Mouse (Mus musculus) heart, postnatal 14 days (tissue): ENCODE measurements around the gene Abhd14b. TPM values are rescaled to one million over a fixed set of nuclear protein-coding genes. Genes with fewer than 3 reads are reported as not detected.

Source experiments
- DNase-seq, 2 experiments: peaks; one replicate each; pipeline ENCODE4 v3.0.0; 2021 to 2022
- intact Hi-C: fragments of 180-260 bp; cut with DNase I; formaldehyde crosslinking; loops from one replicate; pipeline ENCODE4 v1.15.1; 2025
- total RNA-seq, 2 experiments: library from RNA; stranded (reverse); gene quantifications; 2 replicates each; pipeline ENCODE4 v1.2.3; 2021

Gene Abhd14b
- total RNA-seq, 2 experiments from 2014 or later: 6.8 to 8.9 TPM

DNA sequence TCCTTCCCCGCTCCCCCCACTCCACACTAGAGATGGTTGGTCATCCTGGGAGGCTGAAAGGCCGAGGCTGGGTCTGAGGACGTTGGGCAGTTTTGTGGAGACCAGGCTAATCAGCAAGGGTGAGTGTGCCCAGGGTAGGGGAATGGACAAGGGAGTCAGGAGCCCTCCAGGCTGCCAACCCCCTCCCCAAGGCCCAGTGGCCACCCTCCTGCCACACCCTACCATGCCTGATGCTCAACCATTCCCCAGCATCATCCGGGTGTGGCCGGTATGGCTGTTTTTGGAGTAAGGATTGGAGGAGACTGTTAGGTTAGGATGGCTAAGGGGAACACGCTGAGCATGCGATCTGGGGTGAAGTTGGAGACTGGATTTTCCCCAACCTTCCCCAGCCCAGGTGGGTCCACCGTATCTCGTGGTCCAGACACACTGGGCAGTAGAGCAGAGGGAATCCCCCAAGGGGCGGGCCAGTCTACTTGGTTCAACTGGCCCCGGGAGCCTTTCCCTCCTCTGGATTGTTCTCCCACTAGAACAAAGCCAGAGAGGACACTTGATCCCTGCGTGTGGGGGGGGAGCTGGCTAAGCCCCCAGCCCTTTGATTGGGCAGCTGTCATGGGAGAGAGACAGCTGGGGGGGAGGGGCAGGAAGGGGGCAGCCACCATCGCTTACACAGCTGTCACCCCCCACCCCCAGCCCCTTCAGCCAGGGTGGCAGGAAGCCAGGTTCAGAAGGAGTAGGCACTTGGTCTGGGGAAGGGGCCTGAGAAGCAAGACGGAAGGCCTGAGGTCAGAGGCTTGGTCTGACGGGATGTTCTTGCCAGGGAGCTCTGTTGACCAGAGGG lies 9.3 kb downstream of the Abhd14b start:
- no peak for DNase-seq
- intact Hi-C loops: no loop called here

DNA sequence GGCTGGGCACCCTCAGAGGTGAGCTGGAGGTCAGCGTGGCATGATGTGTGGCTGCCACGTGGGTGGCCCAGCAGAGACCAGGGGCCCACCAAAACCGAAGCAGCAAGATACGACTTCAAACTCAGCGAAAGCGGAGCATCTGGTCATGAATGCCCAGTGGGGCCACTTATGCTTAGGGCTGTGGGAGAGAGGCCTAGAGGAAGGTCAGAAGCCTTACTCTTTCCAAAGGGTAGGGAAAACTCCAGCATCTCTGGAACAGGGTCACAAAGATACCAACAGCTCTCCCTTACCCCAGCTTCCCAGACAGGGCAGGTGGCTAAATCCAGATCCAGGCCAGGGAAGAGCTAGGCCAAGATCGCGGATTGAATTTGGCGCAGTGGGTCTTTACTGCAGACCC lies 9.9 kb downstream of the Abhd14b start:
- intact Hi-C loops: no loop called here
- DNase-seq: no peak

DNA sequence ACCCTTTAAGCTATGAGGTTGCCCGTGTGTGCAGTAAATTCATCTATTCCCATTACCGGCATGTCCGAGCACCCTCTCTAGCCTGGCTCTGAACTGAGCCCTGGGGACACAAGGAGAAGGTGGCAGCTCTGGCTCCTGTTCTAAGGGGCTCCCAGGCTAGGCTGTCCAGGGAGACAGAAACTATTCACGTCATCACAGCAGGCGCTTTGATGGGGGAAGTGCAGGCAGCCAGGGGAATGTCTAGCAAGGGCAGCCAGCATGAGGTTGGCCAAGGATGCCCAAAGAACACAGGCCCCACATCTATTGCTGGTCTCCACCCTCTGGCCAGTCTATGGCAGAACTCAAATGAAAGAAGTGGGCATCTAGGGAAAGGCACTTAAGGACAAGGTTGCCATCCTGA lies 10.7 kb downstream of the Abhd14b start:
- peak in 1 of 2 experiments; percentile 45 for DNase-seq
- intact Hi-C loops: no loop called here

DNA sequence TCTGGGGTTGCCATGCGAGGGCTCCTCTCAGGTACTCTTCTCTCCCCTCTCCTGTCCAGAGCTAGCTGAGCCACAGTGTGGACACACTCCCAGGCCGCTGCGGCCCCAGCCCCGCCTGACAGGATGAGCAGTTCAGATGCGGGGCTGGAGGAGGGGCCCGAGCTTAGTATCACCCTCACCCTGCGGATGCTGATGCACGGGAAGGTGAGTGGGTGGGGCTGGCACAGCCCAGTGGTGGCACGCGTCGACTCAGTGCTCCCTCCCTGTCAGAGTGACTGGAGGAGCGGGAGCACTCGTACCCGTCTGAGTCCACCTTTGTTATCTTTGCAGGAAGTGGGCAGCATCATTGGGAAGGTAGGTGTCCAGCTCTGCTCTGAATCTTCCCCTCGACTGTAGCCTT lies 12.7 kb downstream of the Abhd14b start:
- DNase-seq: no peak
- intact Hi-C loops: no loop called here

DNA sequence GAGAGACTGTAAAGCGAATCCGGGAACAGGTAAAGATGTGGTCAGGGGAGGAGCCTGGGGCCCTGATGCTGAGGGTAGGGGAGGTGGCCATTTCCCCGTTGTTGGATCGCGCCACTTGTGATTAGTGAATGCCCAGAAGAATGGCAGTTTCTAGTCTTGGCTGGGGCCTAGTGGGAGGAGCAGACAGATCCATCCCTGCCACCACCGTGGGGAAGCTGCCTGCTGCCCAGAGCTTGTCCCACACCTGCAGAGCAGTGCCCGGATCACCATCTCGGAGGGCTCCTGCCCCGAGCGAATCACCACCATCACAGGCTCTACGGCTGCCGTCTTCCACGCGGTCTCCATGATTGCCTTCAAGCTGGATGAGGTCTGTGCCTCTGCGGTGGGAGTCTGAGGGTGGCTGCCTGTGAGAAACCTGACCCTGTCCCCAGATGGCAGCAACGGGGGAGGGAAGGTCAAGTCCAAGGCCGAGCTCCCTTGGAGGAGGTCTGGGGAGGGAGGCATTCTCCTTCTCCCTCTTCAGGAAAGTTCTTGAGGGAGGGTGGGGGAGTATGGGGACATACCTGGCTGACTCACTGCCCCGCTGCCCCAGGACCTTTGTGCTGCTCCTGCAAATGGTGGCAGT lies 13.3 kb downstream of the Abhd14b start:
- DNase-seq: no peak
- intact Hi-C loops: no loop called here

DNA sequence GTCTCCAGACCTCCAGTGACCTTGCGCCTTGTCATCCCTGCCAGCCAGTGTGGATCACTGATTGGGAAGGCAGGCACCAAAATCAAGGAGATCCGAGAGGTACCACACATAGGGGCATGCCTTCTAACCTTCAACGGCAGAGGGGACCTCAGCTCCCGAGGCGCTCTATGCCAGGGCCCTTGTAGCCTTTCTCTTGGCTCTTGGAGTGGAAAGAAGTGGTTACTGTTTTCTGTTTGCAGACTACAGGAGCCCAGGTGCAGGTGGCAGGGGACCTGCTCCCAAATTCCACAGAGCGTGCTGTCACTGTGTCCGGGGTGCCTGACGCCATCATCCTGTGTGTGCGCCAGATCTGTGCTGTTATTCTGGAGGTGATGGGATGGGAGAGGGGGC lies 13.8 kb downstream of the Abhd14b start:
- DNase-seq: no peak
- intact Hi-C loops: no loop called here

DNA sequence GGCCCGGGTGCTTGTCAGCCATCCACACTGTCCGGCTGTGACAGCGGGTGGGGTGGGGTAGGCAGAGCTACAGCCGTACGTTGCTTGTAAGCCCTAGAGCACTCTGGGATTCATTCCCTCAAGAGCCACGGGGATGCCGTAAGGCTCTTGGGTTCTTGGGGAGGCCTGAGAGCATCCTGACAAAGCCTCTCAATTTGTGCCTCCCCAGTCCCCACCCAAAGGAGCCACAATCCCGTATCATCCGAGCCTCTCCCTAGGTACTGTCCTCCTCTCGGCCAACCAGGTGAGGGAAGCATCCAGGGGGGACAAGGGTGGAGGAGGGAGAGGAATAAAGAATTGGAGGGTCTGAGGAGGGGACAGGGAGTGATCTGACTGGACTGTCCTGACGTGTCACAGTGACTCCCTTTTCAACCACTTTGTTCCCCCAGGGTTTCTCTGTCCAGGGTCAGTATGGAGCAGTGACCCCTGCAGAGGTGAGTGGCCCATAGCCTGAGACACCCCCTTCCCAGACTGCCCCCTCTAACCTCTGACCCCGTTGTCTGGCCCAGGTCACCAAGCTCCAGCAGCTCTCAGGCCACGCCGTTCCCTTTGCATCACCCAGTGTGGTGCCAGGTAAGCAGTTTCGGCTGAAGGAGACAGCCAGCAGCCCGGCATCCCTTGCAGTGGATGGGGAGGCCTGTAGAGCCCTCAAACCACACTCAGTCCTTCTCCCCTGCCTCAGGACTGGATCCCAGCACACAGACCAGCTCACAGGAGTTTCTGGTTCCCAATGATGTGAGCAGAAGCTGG lies 14.6 kb downstream of the Abhd14b start:
- intact Hi-C loops: no loop called here
- DNase-seq: no peak

DNA sequence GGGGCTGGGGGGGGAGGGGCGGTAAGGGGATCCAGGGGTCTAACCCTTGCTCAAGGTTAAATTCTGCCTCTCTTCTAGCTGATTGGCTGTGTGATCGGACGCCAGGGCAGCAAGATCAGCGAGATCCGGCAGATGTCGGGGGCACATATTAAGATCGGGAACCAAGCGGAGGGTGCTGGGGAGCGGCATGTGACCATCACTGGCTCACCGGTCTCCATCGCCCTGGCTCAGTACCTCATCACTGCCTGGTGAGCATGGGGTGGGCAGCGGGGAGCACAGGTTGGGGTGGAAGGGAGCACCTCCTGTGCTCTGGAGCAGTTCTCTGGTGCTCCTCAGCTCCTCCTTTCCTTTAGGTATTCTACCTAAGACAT lies 15.2 kb downstream of the Abhd14b start:
- no peak for DNase-seq
- intact Hi-C loops: no loop called here

DNA sequence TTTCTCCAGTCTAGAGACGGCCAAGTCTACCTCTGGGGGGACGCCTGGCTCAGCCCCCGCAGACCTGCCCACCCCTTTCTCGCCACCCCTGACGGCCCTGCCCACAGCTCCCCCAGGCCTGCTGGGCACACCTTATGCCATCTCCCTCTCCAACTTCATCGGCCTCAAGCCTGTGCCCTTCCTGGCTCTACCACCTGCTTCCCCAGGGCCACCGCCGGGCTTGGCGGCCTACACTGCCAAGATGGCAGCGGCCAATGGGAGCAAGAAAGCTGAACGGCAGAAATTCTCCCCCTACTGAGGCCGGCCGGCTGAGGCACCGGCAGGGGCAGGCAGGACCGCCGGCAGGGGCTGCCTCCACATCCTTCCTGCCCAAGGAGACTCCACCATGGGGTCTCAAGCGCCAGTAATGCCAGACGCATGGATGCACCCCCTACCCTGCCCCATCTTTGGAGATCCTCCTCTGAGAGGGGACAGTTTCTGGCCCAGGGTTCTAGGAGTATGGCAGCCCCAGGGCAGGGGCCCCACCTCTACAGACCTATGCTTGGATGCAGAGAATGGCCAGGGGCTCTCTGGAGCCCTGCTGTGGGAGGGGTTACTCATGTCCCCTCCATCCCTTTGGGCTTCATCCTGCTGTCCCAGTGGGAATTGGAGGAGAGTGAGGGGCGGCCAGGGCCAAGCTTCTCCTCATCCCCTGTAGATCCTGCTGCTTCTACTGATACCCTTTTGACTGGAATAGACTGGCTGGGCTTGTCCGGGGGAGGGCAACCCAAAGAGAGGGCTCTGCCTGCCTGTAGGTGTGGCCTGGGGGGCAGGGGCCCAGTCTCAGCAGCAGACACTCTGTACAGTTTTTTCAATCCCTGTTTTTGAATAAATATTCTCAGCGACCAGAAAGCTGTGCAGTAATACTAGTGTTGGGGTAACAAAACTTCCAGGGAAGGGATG lies 16.1 kb downstream of the Abhd14b start:
- no peak for DNase-seq
- intact Hi-C loops: no loop called here

DNA sequence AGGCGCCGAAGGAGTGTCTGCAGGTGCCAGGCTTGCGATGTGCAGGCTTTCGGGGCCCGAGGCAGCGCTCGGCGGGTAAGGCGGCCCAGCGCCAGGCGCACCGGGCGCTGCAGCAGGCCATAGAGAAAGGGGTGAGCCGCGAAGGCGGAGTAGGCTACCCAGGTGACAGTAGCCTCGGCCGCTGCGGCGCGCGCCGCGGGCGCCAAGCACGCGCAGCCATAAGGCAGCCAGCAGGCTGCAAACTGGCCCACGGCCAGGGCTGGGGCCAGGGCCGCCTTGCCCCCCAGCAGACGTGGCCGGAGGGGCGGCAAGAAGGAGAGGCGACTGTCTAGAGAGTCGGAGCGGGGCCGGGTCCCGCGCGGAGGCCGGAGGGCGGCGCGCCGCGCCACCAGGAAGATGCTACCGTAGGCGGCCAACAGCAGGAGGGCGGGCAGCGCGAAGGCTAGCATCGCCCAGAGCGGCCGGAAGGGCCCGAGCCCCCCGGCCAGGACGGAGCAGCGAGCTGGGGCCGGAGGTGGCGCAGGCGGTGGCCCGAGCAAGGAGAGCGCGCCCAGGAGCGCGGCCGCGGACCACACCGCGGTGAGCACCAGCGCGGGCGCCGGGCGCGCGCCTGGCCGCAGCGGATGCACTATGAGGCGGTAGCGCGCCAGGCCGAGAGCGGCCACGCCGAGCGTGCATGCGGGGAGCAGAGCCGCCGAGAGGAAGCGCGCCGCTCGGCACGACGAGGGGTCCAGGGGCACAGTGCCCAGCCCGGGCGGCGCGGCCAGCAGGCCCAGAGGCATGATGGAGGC lies 17.7 kb downstream of the Abhd14b start:
- DNase-seq: peak; percentile 71 to 73
- intact Hi-C loops: no loop called here

DNA sequence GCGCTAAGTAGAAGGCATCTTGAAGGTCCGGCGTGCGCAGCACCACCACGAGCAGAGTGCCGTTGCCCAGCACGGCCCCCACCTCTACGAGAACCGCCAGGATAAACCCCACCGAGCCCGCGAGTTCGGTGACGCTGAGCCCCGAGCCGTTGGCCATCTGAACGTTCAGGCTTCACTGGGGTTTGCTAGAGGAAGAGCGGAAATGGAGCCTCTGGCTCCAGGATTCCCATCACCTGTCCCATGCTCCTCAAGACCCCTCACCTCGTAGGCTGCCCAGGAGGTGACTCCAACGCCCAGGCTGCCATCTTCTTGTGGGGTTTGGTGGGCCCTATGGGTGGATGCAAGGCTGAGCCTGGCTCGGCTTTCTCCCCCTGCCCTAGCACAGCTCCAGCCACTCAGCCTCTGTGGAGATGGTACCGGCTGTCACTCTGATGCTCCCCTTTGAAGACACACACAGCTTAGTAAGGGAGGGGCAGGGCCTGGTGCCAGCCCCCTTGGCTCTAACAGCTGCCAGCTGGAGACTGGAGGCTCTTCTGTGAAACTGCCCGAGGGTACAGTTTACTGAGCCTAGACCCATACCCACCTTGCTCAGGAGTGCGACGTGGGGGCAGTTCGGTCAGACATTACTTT lies 18.4 kb downstream of the Abhd14b start, which contains the start of gene Gpr62:
Gene Gpr62 (minus strand): TSS at position 368 of the 630 bp plus-strand sequence.
- no peak for DNase-seq
- intact Hi-C loops: no loop called here

DNA sequence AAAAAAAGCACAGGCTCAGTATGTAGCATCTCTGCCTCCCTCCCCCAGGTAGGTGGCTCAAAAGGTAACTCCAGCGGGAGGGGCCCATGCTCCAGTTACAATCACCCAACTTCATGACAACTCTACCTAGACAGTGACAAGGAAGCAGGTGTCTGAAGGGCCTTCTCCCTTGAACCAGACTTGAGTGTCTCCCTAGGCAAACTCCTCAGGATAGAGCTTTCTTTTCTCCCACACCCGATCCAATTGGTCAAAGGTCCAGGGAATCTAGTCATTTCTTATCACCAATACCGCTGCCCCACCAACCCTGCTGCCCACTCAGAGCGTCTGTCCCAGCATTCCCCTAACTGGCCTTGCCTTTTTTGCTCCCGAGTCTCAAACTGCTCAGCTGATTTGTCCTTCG lies 19.5 kb downstream of the Abhd14b start:
- intact Hi-C loops: no loop called here

DNA sequence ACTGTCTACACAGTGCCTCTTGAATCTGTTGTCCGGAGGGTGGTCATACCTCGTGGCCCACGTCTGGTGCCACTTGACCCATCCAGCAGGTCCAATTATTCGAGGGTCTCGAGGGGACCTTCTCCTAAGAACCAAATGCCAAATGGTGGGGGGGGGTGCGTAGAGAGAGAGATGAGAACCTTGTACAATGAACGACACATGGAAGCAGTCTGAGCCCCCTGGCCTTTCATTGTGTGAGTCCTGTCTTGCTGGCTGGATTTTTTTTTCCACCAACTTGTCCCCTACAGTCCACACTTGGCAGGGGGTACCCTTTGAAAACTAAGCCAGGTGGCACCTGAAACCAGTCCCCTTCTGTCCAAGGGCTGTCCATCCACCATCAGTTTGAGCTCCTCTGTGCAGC lies 20.5 kb downstream of the Abhd14b start:
- DNase-seq: no peak
- intact Hi-C loops: no loop called here

More for the DNA sequence above, 19.5 kb downstream of the Abhd14b start:
- no peak for DNase-seq

DNA sequence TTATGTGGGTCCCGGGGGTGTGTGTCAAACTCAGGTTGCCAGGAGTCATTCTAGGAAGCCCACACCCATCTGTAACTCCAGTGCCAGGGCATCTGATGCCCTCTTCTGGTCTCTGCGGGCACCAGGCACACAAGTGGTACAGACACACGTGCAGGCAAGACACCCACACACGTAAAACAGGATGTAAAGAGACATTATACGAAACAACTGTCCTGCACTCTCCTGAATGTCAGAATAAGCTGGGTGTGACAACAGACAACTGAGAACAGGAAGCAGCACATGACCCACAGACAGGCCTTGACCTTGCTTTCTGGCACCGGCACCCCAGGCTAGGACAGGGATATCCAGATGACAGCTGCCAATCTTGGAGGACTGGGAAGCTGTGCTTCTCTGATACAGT lies 22.1 kb downstream of the Abhd14b start:
- intact Hi-C loops: no loop called here
- DNase-seq: no peak

DNA sequence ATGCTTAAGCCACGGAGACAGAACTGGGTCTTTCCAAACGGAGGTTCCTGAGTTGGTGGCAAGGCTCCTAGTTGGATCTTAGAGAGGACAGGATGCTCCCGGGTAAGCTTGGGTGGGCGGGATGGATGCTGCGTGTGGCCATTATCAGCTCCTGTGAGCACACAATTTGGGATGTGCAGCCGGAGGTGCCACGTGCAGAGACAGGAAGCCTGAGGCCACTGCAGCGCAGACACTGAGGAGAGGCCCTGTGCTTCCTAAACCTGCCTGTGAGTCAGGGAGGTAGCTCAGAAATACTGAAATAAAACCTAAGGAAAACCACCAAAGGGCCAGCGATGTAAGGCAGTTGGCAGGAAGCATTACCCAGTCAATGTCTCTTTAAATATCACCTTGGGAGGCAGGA lies 22.5 kb downstream of the Abhd14b start:
- intact Hi-C loops: no loop called here
- no peak for DNase-seq

DNA sequence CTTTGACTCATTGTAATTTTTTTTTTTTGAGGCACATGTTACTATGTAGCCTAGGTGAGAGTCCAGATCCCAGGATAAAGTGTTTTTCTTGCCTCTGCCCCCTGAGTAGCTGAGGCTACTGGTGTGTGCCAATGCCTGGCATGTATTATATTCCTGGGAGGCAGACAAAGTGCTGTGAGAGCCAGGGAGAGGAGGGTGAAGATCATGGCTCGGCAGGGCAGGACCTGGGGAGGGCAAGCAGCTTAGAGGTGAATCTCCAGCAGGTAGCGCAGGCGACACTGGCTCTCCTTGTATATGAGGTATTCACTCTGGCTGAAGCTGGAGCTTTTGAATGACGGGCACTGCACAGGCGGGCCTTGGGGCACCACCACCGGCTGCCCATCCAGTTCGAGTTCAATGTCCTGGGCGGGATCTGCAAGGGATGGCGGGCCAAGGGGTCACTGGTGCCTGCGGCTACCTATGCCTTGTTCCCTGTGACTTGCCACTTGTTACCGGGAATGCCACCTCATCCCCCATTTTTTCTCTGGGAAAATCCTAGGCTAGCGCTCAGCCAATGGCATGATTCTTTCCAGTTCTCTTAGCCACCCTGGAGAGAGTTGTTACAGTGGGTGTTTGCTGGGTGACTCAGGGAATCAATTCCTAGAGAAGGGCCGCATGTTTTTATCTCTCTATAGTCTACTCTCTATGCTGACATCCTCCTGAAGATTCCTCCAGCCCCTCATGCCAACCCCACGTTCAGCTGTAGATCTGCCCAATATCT lies 23.9 kb downstream of the Abhd14b start:
- peak; percentile 1 to 2 for DNase-seq
- intact Hi-C loops: no loop called here

DNA sequence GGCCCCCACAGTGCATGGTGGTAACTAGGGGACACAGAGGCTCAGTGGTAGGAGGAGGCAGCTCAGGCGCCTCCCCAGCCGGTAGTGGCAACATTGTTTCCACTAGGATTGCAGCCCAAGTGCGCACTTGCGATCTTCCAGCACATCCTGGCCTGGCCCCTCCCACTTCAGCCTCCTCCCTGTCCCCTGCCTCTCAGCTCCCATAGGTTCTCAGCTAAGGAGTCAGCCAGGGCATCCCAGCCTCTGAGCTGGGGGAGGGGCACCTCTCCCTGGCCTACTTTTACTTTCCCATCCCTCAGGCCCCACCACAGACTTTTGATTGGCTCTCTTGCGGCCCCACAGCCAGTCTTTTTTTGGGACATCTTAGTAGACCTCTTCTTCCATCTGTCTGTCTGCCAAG lies 24.6 kb downstream of the Abhd14b start:
- intact Hi-C loops: no loop called here
- peak; percentile 71 to 72 for DNase-seq

DNA sequence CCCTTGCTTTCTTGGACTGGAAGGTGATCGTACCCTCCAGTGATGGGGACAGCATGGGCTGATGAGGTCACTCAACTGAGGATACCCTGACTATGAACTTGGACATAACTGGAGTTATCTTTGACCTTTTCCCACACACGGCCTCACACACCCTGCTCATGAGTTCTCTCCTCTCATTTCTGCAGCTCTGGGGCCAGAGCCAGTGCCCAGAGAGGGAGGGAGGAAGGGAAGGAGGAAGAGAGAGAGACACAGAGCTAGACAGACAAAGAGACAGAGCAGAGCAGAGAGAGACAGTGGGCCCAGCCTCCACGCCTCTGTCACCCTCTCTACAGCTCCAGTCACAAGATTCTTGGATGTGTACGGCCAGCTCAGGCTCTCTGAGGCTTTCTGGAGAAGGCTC lies 25.1 kb downstream of the Abhd14b start:
- intact Hi-C loops: no loop called here
- DNase-seq: peak; percentile 17 to 22
